Mouse (Mus musculus): ENCODE data around the gene Tmem108.

- TF ChIP-seq CTCF (IDR thresholded peaks at IDR 0.05; ENCODE audit: borderline replicate concordance, extremely low read depth, insufficient read depth, insufficient read length) (no peak), POLR2A (IDR thresholded peaks at IDR 0.05; ENCODE audit: borderline replicate concordance, extremely low read depth, insufficient read depth, insufficient read length, poor library complexity, severe bottlenecking) (no peak)
Measured at GRCm38 (mm10) chr9:103721081-103721480, 40.6 kb downstream of the Tmem108 start.

All from brain, embryonic 14.5 days (tissue).